Mouse (Mus musculus) layer of hippocampus, postnatal 36 days (tissue): ENCODE results near the gene Pdxdc1. TPM values are rescaled to one million over a fixed set of nuclear protein-coding genes. Genes with fewer than 3 reads are reported as not detected.

ENCODE experiments used
- DNase-seq, 2 experiments: peaks; one replicate each; pipeline ENCODE4 v3.0.0; 2022
- total RNA-seq, 2 experiments: library from RNA; stranded (reverse); gene quantifications; 2 replicates each; pipeline ENCODE4 v1.2.3; 2021

Pdxdc1 gene
- total RNA-seq, 2 experiments from 2014 or later = 69.6 to 79.3 TPM

- no peak for DNase-seq
Measured at GRCm38 (mm10) chr16:13883094-13883774, 19.7 kb downstream of the Pdxdc1 start.

GRCm38 (mm10) chr16:13875483-13875882 is 27.4 kb downstream of the Pdxdc1 start:
- no peak for DNase-seq

- DNase-seq = peak; percentile 4 to 5
Measured at GRCm38 (mm10) chr16:13867910-13868514, 34.9 kb downstream of the Pdxdc1 start.

- peak; percentile 23 to 28 for DNase-seq
Measured at GRCm38 (mm10) chr16:13867406-13867805, 35.5 kb downstream of the Pdxdc1 start.

GRCm38 (mm10) chr16:13866616-13867015 is 36.3 kb downstream of the Pdxdc1 start:
- DNase-seq = no peak

GRCm38 (mm10) chr16:13866076-13866475 is 36.9 kb downstream of the Pdxdc1 start:
- no peak for DNase-seq

- no peak for DNase-seq
Measured at GRCm38 (mm10) chr16:13853886-13854285, 49.0 kb downstream of the Pdxdc1 start.

- no peak for DNase-seq
Measured at GRCm38 (mm10) chr16:13851446-13851845, 51.5 kb downstream of the Pdxdc1 start.

GRCm38 (mm10) chr16:13848310-13848709 is 54.6 kb downstream of the Pdxdc1 start:
- no peak for DNase-seq

- no peak for DNase-seq
Measured at GRCm38 (mm10) chr16:13846675-13847074, 56.3 kb downstream of the Pdxdc1 start.

GRCm38 (mm10) chr16:13845031-13845430 is 57.9 kb downstream of the Pdxdc1 start:
- DNase-seq = no peak

GRCm38 (mm10) chr16:13840956-13841355 is 62.0 kb downstream of the Pdxdc1 start:
- DNase-seq = no peak

GRCm38 (mm10) chr16:13840056-13840455 is 62.9 kb downstream of the Pdxdc1 start:
- no peak for DNase-seq

GRCm38 (mm10) chr16:13834382-13834781 is 68.5 kb downstream of the Pdxdc1 start:
- DNase-seq = no peak

GRCm38 (mm10) chr16:13831606-13832005 is 71.3 kb downstream of the Pdxdc1 start:
- DNase-seq = no peak

GRCm38 (mm10) chr16:13830444-13830843 is 72.5 kb downstream of the Pdxdc1 start:
- DNase-seq = no peak

- no peak for DNase-seq
Measured at GRCm38 (mm10) chr16:13826511-13826910, 76.4 kb downstream of the Pdxdc1 start.

- DNase-seq = no peak
Measured at GRCm38 (mm10) chr16:13825781-13826490, 77.0 kb downstream of the Pdxdc1 start.

GRCm38 (mm10) chr16:13820771-13821170 is 82.2 kb downstream of the Pdxdc1 start:
- no peak for DNase-seq

- no peak for DNase-seq
Measured at GRCm38 (mm10) chr16:13819806-13820500, 83.0 kb downstream of the Pdxdc1 start.

GRCm38 (mm10) chr16:13819394-13819743 is 83.6 kb downstream of the Pdxdc1 start:
- DNase-seq = peak in 1 of 2 experiments; percentile 50

GRCm38 (mm10) chr16:13818560-13819393 is 84.2 kb downstream of the Pdxdc1 start, which contains the start of gene Ntan1:
Ntan1 (plus strand) TSS chr16:13818845.
- DNase-seq = peak; percentile 93 to 94
